Mouse (Mus musculus) neutrophil, adult 5-6 weeks (primary cell): ENCODE measurements around the gene Cbr4. TPM values are rescaled to one million over a fixed set of nuclear protein-coding genes. Genes with fewer than 3 reads are reported as not detected.
A peak's percentile ranks its signal among the peaks of the same experiment; 100 is the strongest.

Experiments used
- ATAC-seq: fragments of 151-379, 151-347 bp; 2 replicates; pipeline ENCODE4 v1.8.0; 2017; ENCODE audit warnings: mild to moderate bottlenecking, moderate TSS enrichment; ENCODE audit not compliant: insufficient number of reproducible peaks, poor library complexity, low FRiP score, severe bottlenecking; ENCODE audit errors: extremely low read depth
- total RNA-seq: library from RNA; stranded (forward); fragments of 200-1000 nt; gene quantifications from 2 replicates; pipeline ENCODE4 v1.2.3, GENCODE M21; 2017

The Cbr4 gene
- total RNA-seq, 1 experiment from 2014 or later = 10.6 TPM

GRCm38 (mm10) chr8:61533356-61533926, 45.9 kb downstream of the Cbr4 start:
- ATAC-seq = no peak

- no peak for ATAC-seq
These were observed 47.9 kb downstream of the Cbr4 start for GRCm38 (mm10) chr8:61535472-61535871.

- ATAC-seq = no peak
These were observed 49.9 kb downstream of the Cbr4 start for GRCm38 (mm10) chr8:61537471-61537870.

- peak; percentile 81 for ATAC-seq
These were observed 52.4 kb downstream of the Cbr4 start for GRCm38 (mm10) chr8:61539828-61540500.

- no peak for ATAC-seq
These were observed 62.1 kb downstream of the Cbr4 start for GRCm38 (mm10) chr8:61549585-61549984.

GRCm38 (mm10) chr8:61550006-61550748, 62.6 kb downstream of the Cbr4 start:
- no peak for ATAC-seq

GRCm38 (mm10) chr8:61552221-61552620, 64.7 kb downstream of the Cbr4 start:
- ATAC-seq = no peak

- no peak for ATAC-seq
These were observed 65.3 kb downstream of the Cbr4 start for GRCm38 (mm10) chr8:61552755-61553402.

GRCm38 (mm10) chr8:61555343-61555742, 67.8 kb downstream of the Cbr4 start:
- no peak for ATAC-seq

- no peak for ATAC-seq
These were observed 68.7 kb downstream of the Cbr4 start for GRCm38 (mm10) chr8:61556219-61556618.
